Mouse (Mus musculus) liver, adult 2 months (tissue): ENCODE results near the gene Trmt112.

Experiments
- CTCF ChIP-seq: fragments of 200-500 bp; IDR thresholded peaks from 2 replicates; pipeline ENCODE4 v1.5.1; 2011; ENCODE audit warnings: low read depth, low read length, control low read depth
- POLR2A ChIP-seq: fragments of 200-500 bp; IDR thresholded peaks from 2 replicates; pipeline ENCODE4 v1.6.1; 2011; ENCODE audit warnings: low read length, control low read depth; ENCODE audit not compliant: insufficient read depth; ENCODE audit errors: extremely low read depth

- TF ChIP-seq POLR2A (no peak), CTCF (no peak)
These were observed 31.2 kb downstream of the Trmt112 start for GRCm38 (mm10) chr19:6940396-6941351.
